Mouse (Mus musculus) midbrain, embryonic 11.5 days (tissue): ENCODE measurements around the gene Olfr1076. TPM values are rescaled to one million over a fixed set of nuclear protein-coding genes. Genes with fewer than 3 reads are reported as not detected.
"Not testable (repeated sequence)": the region's sequence is repeated elsewhere in the genome, so short reads cannot be mapped to it uniquely, and the experiment has no call there.

Experiments
- ATAC-seq: fragments of 200-750 bp; cut with Nextera tagmentation; 2 replicates; pipeline ENCODE4 v1.8.0; 2017; ENCODE audit warnings: moderate TSS enrichment, moderate library complexity; ENCODE audit not compliant: low FRiP score
- DNase-seq: peaks from one replicate; pipeline ENCODE4 v3.0.0; 2015; ENCODE audit warnings: low spot score; ENCODE audit errors: missing footprints
- H3K27ac ChIP-seq: fragments of 300-500 bp; sonication (generic); 2 replicates; pipeline ENCODE4 v1.5.1; 2014; ENCODE audit warnings: low read depth, low read length
- H3K27me3 ChIP-seq: fragments of 300-500 bp; sonication (generic); 2 replicates; pipeline ENCODE4 v1.6.1; 2014; ENCODE audit warnings: mild to moderate bottlenecking, low read length, moderate library complexity, mixed read lengths; ENCODE audit not compliant: control insufficient read depth, insufficient read depth
- H3K36me3 ChIP-seq: fragments of 300-500 bp; sonication (generic); 2 replicates; pipeline ENCODE4 v1.6.1; 2014; ENCODE audit warnings: mild to moderate bottlenecking, low read length, moderate library complexity, mixed read lengths; ENCODE audit not compliant: control insufficient read depth, insufficient read depth
- H3K4me1 ChIP-seq: fragments of 300-500 bp; sonication (generic); 2 replicates; pipeline ENCODE4 v1.6.1; 2014; ENCODE audit warnings: low read length; ENCODE audit not compliant: control insufficient read depth, insufficient read depth
- H3K4me2 ChIP-seq: fragments of 300-500 bp; sonication (generic); 2 replicates; pipeline ENCODE4 v1.6.1; 2014; ENCODE audit warnings: mild to moderate bottlenecking, moderate library complexity
- H3K4me3 ChIP-seq: fragments of 300-500 bp; sonication (generic); 2 replicates; pipeline ENCODE4 v1.5.1; 2014; ENCODE audit warnings: low read depth, low read length
- H3K9ac ChIP-seq: fragments of 300-500 bp; sonication (generic); 2 replicates; pipeline ENCODE4 v1.6.1; 2014; ENCODE audit warnings: low read length
- H3K9me3 ChIP-seq: fragments of 300-500 bp; sonication (generic); 2 replicates; pipeline ENCODE4 v1.6.1; 2016; ENCODE audit warnings: low read length; ENCODE audit not compliant: control insufficient read depth
- WGBS: fragments of 180-500 bp; shearing (Covaris S2); extraction: QIAGEN DNeasy Blood & Tissue Kit; methylation state at CpG from one replicate; pipeline ENCODE4 v1.1.7; 2014; 5-methylcytosine and 5-hydroxymethylcytosine counted together
- polyA plus RNA-seq: library from polyadenylated mRNA; unstranded; fragments of >200 nt; fragmentation: Nextera tagmentation; extraction: Ambion mirVana; gene quantifications from 2 replicates; pipeline ENCODE4 v1.2.1, GENCODE M21; 2014

Olfr1076 gene
- not detected in 2 replicates for polyA plus RNA-seq

DNA sequence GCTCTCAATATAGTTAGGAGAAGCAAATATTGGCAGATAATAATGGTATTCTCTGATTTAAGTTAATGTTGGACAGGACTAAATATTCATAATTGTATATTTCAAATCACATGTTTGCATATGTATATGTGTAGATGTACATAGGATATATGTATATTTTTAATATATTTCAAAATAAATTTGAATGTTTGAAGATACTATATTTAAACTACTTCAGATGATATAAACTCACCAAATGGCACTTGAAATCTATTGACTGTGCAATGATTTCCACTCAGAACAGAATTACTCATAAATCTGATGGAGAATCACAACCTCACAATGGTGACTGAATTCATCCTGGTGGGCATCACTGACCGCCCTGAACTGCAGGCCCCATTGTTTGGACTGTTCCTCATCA is at the start of gene Olfr1076:
Gene Olfr1076 (plus strand): TSS at position 301 of the 400 bp plus-strand sequence.
- H3K27me3 ChIP-seq: no peaks in the 10 kb centered on the region
- ATAC-seq (no peak), DNase-seq (no peak)
- no peaks in the 10 kb centered on the region for H3K9me3 ChIP-seq
- no peak within 1 kb of the TSS for H3K4me2 ChIP-seq
- H3K4me3 ChIP-seq: no peak within 1 kb of the TSS
- no peak within 1 kb of the TSS for H3K9ac ChIP-seq
- no peaks in the 10 kb centered on the region for H3K4me1 ChIP-seq
- no peak within 1 kb of the TSS for H3K27ac ChIP-seq
- no peaks in the 10 kb centered on the region for H3K36me3 ChIP-seq
- 86% methylated on average over 1 of the region's 1 CpGs for WGBS

- no peak overlapping the region for H3K4me3 ChIP-seq
- no peaks in the 10 kb centered on the region for H3K36me3 ChIP-seq
- no peak overlapping the region for H3K9ac ChIP-seq
- no peak for ATAC-seq
- no peaks in the 10 kb centered on the region for H3K4me1 ChIP-seq
- H3K4me2 ChIP-seq: no peak overlapping the region
- WGBS: 89% methylated on average over 1 of the region's 1 CpGs
- no peak overlapping the region for H3K27ac ChIP-seq
- no peak for DNase-seq
- H3K9me3 ChIP-seq: no peaks in the 10 kb centered on the region
- no peaks in the 10 kb centered on the region for H3K27me3 ChIP-seq
These were observed 47.8 kb upstream of the Olfr1076 start for GRCm38 (mm10) chr2:86460434-86460833.

DNA sequence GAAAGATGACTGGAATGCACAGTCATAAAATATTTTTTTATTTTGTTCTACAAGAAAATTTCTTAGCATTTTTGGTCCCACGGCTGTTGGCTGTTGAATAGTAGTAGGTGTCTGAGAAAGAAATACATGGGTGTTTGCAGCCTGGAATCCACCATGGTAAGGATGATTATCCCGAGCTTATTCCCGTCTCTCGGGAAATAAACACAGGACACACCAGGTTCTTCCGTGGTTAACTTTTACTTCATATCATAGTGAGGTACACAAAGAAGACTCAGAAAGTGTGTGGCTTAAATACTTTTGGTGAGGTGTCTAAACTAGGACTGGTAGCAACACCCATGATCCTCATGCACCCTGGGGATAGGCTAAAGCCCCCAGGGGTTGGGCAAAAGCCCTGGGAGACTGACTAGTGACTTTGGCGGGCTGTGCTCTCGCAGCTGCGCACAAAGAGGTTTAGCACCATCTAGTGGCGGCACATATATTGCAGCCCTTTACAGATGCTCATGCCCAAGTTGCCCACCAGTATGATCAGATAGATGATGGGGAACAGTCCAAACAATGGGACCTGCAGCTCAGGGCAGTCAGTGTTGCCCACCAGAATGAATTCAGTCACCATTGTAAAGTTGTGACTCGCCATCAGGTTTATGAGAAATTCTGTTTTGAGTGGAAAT is 43.7 kb upstream of the Olfr1076 start:
- no peak overlapping the region for H3K27ac ChIP-seq
- H3K9me3 ChIP-seq: no peaks in the 10 kb centered on the region
- no peak overlapping the region for H3K4me3 ChIP-seq
- no peaks in the 10 kb centered on the region for H3K27me3 ChIP-seq
- 42% methylated on average over 10 of the region's 10 CpGs for WGBS
- no peak overlapping the region for H3K9ac ChIP-seq
- ATAC-seq (peak; percentile 85), DNase-seq (peak; percentile 93)
- no peaks in the 10 kb centered on the region for H3K36me3 ChIP-seq
- no peak overlapping the region for H3K4me2 ChIP-seq
- no peaks in the 10 kb centered on the region for H3K4me1 ChIP-seq

GRCm38 (mm10) chr2:86487286-86487685 is 21.0 kb upstream of the Olfr1076 start, which contains the start of gene Olfr228:
Olfr228 (minus strand) TSS chr2:86487386.
- WGBS: 66% methylated on average over 1 of the region's 1 CpGs
- DNase-seq: no peak

DNA sequence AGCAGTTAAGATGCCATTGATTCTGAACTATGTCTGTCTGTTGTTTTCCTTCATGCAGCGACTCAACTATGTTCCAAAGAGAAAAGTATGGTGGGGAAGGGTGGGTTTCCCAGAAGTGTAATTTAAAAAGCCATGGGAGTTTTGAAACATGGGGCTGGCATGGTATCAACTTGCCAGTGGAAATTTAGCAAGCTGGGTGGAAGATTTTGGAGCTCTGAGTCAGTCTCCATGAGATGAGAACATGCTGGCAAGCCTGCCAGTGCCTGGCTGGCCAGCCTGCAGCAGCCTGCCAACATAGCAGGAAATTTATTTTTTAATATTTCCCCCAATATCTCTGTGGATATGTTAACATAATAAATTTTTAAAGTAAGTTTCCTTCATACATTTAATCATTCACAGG is 22.7 kb downstream of the Olfr1076 start:
- no peak overlapping the region for H3K4me2 ChIP-seq
- no peak for DNase-seq
- no peak for ATAC-seq
- WGBS: 78% methylated on average over 1 of the region's 1 CpGs
- H3K36me3 ChIP-seq: no peaks in the 10 kb centered on the region
- no peaks in the 10 kb centered on the region for H3K9me3 ChIP-seq
- no peak overlapping the region for H3K9ac ChIP-seq
- H3K27ac ChIP-seq: no peak overlapping the region
- no peaks in the 10 kb centered on the region for H3K27me3 ChIP-seq
- H3K4me3 ChIP-seq: no peak overlapping the region
- H3K4me1 ChIP-seq: no peaks in the 10 kb centered on the region

More at GRCm38 (mm10) chr2:86487286-86487685, 21.0 kb upstream of the Olfr1076 start, which contains the start of gene Olfr228:
- no peaks in the 10 kb centered on the region for H3K27me3 ChIP-seq
- H3K9me3 ChIP-seq: no peaks in the 10 kb centered on the region
- ATAC-seq: no peak
- no peaks in the 10 kb centered on the region for H3K36me3 ChIP-seq
- no peak within 1 kb of the TSS for H3K9ac ChIP-seq
- no peaks in the 10 kb centered on the region for H3K4me1 ChIP-seq
- H3K27ac ChIP-seq: no peak within 1 kb of the TSS
- H3K4me2 ChIP-seq: no peak within 1 kb of the TSS
- H3K4me3 ChIP-seq: no peak within 1 kb of the TSS

DNA sequence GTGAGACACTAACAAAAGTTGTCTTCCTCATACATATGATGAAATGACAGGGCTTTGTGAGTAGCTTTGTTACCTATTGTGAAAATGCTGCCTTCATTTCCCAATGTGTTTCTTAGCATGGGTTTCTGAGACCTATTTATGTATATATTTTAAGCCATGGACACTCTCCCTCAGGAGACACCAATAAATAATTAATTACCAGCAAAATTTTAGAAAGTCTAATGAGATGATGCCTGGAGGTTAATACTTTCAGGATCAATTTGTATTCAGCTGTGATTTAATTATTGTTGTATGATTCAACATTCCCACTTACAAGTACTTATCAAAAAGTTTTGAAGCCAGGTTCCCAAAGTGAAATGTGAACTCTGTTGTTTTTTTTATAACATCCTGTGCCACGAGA is 34.1 kb downstream of the Olfr1076 start, which contains the start of gene Olfr1079:
Gene Olfr1079 (minus strand): TSS at position 101 of the 400 bp plus-strand sequence.
- no peak within 1 kb of the TSS for H3K4me2 ChIP-seq
- no peaks in the 10 kb centered on the region for H3K9me3 ChIP-seq
- H3K9ac ChIP-seq: no peak within 1 kb of the TSS
- no peak within 1 kb of the TSS for H3K27ac ChIP-seq
- no peak within 1 kb of the TSS for H3K4me3 ChIP-seq
- no peaks in the 10 kb centered on the region for H3K4me1 ChIP-seq
- H3K27me3 ChIP-seq: no peaks in the 10 kb centered on the region
- DNase-seq: no peak
- ATAC-seq: no peak
- WGBS: 67% methylated on average over 1 of the region's 1 CpGs
- no peaks in the 10 kb centered on the region for H3K36me3 ChIP-seq

DNA sequence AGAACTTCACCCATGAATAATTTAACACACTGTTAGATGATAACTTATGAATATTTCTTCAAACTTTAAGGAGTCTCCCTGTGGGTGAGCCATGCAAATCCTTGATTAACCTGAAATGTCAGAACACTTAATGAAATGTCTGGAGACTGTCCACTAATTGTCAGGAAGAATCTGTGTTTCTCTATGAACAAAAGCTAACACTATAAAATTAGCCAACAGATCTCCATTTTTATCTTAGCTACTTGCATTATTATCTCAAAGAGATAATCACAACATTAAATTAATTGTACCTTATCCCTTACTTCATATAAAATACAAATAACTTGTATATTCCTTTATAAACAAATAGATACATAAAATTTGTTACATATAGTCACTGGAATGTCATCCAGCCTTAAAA is 49.9 kb downstream of the Olfr1076 start, which contains the start of gene Olfr1080:
Gene Olfr1080 (minus strand): TSS at position 101 of the 400 bp plus-strand sequence.
- not testable (repeated sequence) for H3K4me3 ChIP-seq, DNase-seq, H3K27me3 ChIP-seq, H3K4me1 ChIP-seq, H3K9ac ChIP-seq, H3K27ac ChIP-seq, ATAC-seq, H3K36me3 ChIP-seq, H3K9me3 ChIP-seq, H3K4me2 ChIP-seq

Other genes starting within 250 kb of the Olfr1076 start
- not detected in 2 replicates for gene Olfr1051, start 229.4 kb upstream of the Olfr1076 start, polyA plus RNA-seq
- not detected in 2 replicates for gene Olfr1052, start 216.0 kb upstream of the Olfr1076 start, polyA plus RNA-seq
- gene Olfr1053, start 193.2 kb upstream of the Olfr1076 start, polyA plus RNA-seq: not detected in 2 replicates
- gene Olfr1054, start 173.0 kb upstream of the Olfr1076 start, polyA plus RNA-seq: not detected in 2 replicates
- not detected in 2 replicates for gene Olfr1055, start 158.2 kb upstream of the Olfr1076 start, polyA plus RNA-seq
- gene Olfr1056, start 146.0 kb upstream of the Olfr1076 start, polyA plus RNA-seq: not detected in 2 replicates
- gene Olfr1057, start 130.1 kb upstream of the Olfr1076 start, polyA plus RNA-seq: not detected in 2 replicates
- gene Olfr1058, start 119.9 kb upstream of the Olfr1076 start, polyA plus RNA-seq: not detected in 2 replicates
- gene Olfr1061, start 94.4 kb upstream of the Olfr1076 start, polyA plus RNA-seq: not detected in 2 replicates
- not detected in 2 replicates for gene Olfr1062, start 81.7 kb upstream of the Olfr1076 start, polyA plus RNA-seq
- gene Olfr1065, start 57.9 kb upstream of the Olfr1076 start, polyA plus RNA-seq: not detected in 2 replicates
- not detected in 2 replicates for gene Olfr1066, start 52.2 kb upstream of the Olfr1076 start, polyA plus RNA-seq
- not detected in 2 replicates for gene Olfr228, start 21.1 kb upstream of the Olfr1076 start, polyA plus RNA-seq
- gene Olfr1079, start 34.0 kb downstream of the Olfr1076 start, polyA plus RNA-seq: not detected in 2 replicates
- gene Olfr1080, start 49.8 kb downstream of the Olfr1076 start, polyA plus RNA-seq: not detected in 2 replicates
- gene Olfr1082, start 90.5 kb downstream of the Olfr1076 start, polyA plus RNA-seq: not detected in 2 replicates
- not detected in 2 replicates for gene Olfr1084, start 131.3 kb downstream of the Olfr1076 start, polyA plus RNA-seq
- not detected in 2 replicates for gene Olfr1085, start 153.6 kb downstream of the Olfr1076 start, polyA plus RNA-seq
- not detected in 2 replicates for gene Olfr1086, start 171.6 kb downstream of the Olfr1076 start, polyA plus RNA-seq
- not detected in 2 replicates for gene Olfr1087, start 189.9 kb downstream of the Olfr1076 start, polyA plus RNA-seq
- gene Olfr1089, start 225.2 kb downstream of the Olfr1076 start, polyA plus RNA-seq: not detected in 2 replicates